ENCODE assay signal across 7 mouse cellular contexts in the genomic region with DNA sequence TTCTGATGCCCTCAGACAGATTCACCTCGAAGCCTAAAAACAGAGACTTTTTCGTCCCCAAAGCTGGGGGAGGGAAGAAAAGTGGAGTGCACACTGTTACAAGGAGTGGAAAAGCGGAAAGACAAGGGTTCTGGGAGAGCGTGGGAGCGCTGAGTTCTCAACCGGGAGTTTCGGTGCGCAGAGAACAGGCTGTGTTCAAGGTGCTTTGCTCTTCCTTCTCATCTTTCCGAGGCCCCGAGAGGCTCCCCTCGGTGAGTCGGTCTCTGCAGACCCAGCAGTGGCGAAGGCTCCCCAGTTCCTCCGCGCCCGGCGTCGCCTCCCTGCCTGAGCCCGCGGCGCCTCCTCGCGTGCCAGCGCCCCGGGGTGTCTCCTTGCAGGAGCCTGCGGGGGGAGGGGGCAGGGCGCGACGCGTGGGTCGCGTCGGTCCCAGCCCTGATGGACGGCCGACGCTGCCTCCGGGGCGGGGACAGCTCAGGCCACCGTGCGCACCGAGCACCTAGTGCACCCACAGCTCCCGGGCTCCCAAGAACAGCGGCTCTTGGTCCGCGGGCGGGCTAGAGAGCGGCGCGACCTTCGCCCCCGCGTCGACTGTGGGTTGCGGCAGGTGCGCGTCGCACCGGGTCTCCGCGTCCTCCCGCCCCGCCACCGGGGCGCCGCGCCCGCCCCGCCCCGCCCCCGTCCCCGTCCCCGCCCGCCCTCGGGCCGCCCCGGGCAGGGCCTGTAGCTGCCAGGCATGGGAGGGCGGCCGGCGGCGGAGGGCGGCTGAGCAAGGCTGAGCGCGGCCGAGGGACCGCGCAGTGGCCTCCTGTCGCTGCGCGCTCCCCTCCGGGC. TPM values are rescaled to one million over a fixed set of nuclear protein-coding genes. Genes with fewer than 3 reads are reported as not detected.
DNase-seq lines count a peak whose midpoint lies in the region; ATAC-seq and TF ChIP-seq lines count a peak whose summit lies in the region.

No protein-coding gene starts in this region.

- ATAC-seq in intestine, embryonic 14.5 days (replicated peaks; ENCODE audit: low FRiP score, low TSS enrichment, low read depth) = peak; percentile 75
- ATAC-seq in stomach, embryonic 15.5 days (ENCODE audit: insufficient read depth, low FRiP score, low read depth) = peak; percentile 74

- peak overlapping the region; percentile 99 for H3K4me2 ChIP-seq in intestine, embryonic 14.5 days (ENCODE audit: low read length)
- peak overlapping the region; percentile 99 for H3K4me2 ChIP-seq in stomach, embryonic 15.5 days

- peak overlapping the region; percentile 58 for H3K4me3 ChIP-seq in bone marrow macrophage, adult 2 months (ENCODE audit: insufficient read depth, low read length)
- peak overlapping the region; percentile 83 for H3K4me3 ChIP-seq in gastrocnemius, adult 2 months
- peak overlapping the region; percentile 53 for H3K4me3 ChIP-seq in intestine, embryonic 14.5 days (ENCODE audit: low read depth, low read length)
- H3K4me3 ChIP-seq in limb, embryonic 10.5 days = peak overlapping the region; percentile 54
- peak overlapping the region; percentile 72 for H3K4me3 ChIP-seq in midbrain, embryonic 10.5 days
- peak overlapping the region; percentile 59 for H3K4me3 ChIP-seq in stomach, embryonic 15.5 days (replicated peaks)

- H3K36me3 ChIP-seq in intestine, embryonic 14.5 days (ENCODE audit: control insufficient read depth, insufficient read depth, low read length) = no peaks in the 10 kb centered on the region
- H3K36me3 ChIP-seq in limb, embryonic 10.5 days = no peaks in the 10 kb centered on the region
- no peaks in the 10 kb centered on the region for H3K36me3 ChIP-seq in midbrain, embryonic 10.5 days
- H3K36me3 ChIP-seq in stomach, embryonic 15.5 days = no peaks in the 10 kb centered on the region

- no peak for TF ChIP-seq POLR2A in bone marrow macrophage, adult 2 months (IDR thresholded peaks at IDR 0.05; ENCODE audit: borderline replicate concordance, low read depth, low read length)

- H3K27ac ChIP-seq in bone marrow macrophage, adult 2 months (ENCODE audit: insufficient read depth, low read depth, low read length) = no peak overlapping the region
- H3K27ac ChIP-seq in gastrocnemius, adult 2 months = peak overlapping the region; percentile 93
- H3K27ac ChIP-seq in intestine, embryonic 14.5 days (ENCODE audit: low read depth) = no peak overlapping the region
- H3K27ac ChIP-seq in limb, embryonic 10.5 days = no peak overlapping the region
- peak overlapping the region; percentile 55; the same call in 1 of the 2 replicates for H3K27ac ChIP-seq in midbrain, embryonic 10.5 days (replicated peaks)
- H3K27ac ChIP-seq in stomach, embryonic 15.5 days = no peak overlapping the region

- H3K9ac ChIP-seq in intestine, embryonic 14.5 days (ENCODE audit: low read length) = peak overlapping the region; percentile 27; the same call in 1 of the 2 replicates
- peak overlapping the region; percentile 23 for H3K9ac ChIP-seq in stomach, embryonic 15.5 days

- no peak for TF ChIP-seq CTCF in bone marrow macrophage, adult 2 months (IDR thresholded peaks at IDR 0.05; ENCODE audit: low read depth, low read length)
- no peak for TF ChIP-seq CTCF in gastrocnemius, adult 2 months (IDR thresholded peaks at IDR 0.05)

- 0 out of 2 replicates have a peak, but pooled peaks cover 2% of the 10 kb centered on the region for H3K4me1 ChIP-seq in bone marrow macrophage, adult 2 months (ENCODE audit: control insufficient read depth, insufficient read depth, low read length)
- 0 out of 2 replicates have a peak, but pooled peaks cover 6% of the 10 kb centered on the region for H3K4me1 ChIP-seq in intestine, embryonic 14.5 days (replicated peaks; ENCODE audit: control insufficient read depth, insufficient read depth, low read length)
- H3K4me1 ChIP-seq in limb, embryonic 10.5 days = peaks cover 19% of the 10 kb centered on the region
- H3K4me1 ChIP-seq in midbrain, embryonic 10.5 days = peaks cover 21% of the 10 kb centered on the region
- H3K4me1 ChIP-seq in stomach, embryonic 15.5 days = peaks cover 12% of the 10 kb centered on the region

- under 1% methylated on average over 67 of the region's 90 CpGs for WGBS in intestine, embryonic 14.5 days
- WGBS in limb, embryonic 10.5 days = under 1% methylated on average over 62 of the region's 90 CpGs
- under 1% methylated on average over 88 of the region's 90 CpGs for WGBS in midbrain, embryonic 10.5 days
- WGBS in stomach, embryonic 15.5 days = under 1% methylated on average over 77 of the region's 90 CpGs

- H3K27me3 ChIP-seq in intestine, embryonic 14.5 days (replicated peaks; ENCODE audit: control insufficient read depth, insufficient read depth, low read length) = peaks cover 65% of the 10 kb centered on the region
- peaks cover 77% of the 10 kb centered on the region for H3K27me3 ChIP-seq in limb, embryonic 10.5 days (ENCODE audit: low read depth, poor library complexity, severe bottlenecking)
- peaks cover 68% of the 10 kb centered on the region for H3K27me3 ChIP-seq in midbrain, embryonic 10.5 days (ENCODE audit: low read depth, poor library complexity, severe bottlenecking)
- H3K27me3 ChIP-seq in stomach, embryonic 15.5 days (replicated peaks) = peaks cover 50% of the 10 kb centered on the region

- H3K9me3 ChIP-seq in intestine, embryonic 14.5 days (ENCODE audit: control insufficient read depth, low read length) = no peaks in the 10 kb centered on the region
- H3K9me3 ChIP-seq in limb, embryonic 10.5 days (replicated peaks) = no peaks in the 10 kb centered on the region
- no peaks in the 10 kb centered on the region for H3K9me3 ChIP-seq in midbrain, embryonic 10.5 days (replicated peaks)
- no peaks in the 10 kb centered on the region for H3K9me3 ChIP-seq in stomach, embryonic 15.5 days

- intact Hi-C loops in gastrocnemius, adult 2 months (cut with DNase I) = loop anchor here (5.0 to 10.0 kb wide), 2 partner anchors 86 to 184 kb away; no protein-coding TSS in a partner anchor

- DNase-seq in Muller cell, postnatal 12 days (ENCODE audit: inconsistent ontology term) = peak; percentile 64
- peak; percentile 86 for DNase-seq in gastrocnemius, adult 2 months
- DNase-seq in intestine, embryonic 14.5 days (ENCODE audit: low spot score) = peak; percentile 76
- peak; percentile 50 for DNase-seq in limb, embryonic 10.5 days (ENCODE audit: low spot score)
- peak; percentile 48 for DNase-seq in midbrain, embryonic 10.5 days (ENCODE audit: low spot score)

RNA-seq across cellular contexts. Expression of gene Slc9a2, which starts 0.7 kb away (rescaled TPM):
- polyA plus RNA-seq in bone marrow macrophage, adult 2 months (2012; ENCODE audit: insufficient read depth, insufficient read length, missing spikeins) = 0.15 TPM in 1 of 2 replicates, not detected in the other
- 10 to 100 TPM; 16.6 to 30.1 TPM for total RNA-seq in gastrocnemius, adult 2 months (2021)
- 0.16 and 0.20 TPM in 2 replicates for polyA plus RNA-seq in intestine, embryonic 14.5 days (2014; fragmentation: Nextera tagmentation; extraction: Ambion mirVana)
- not detected in 2 replicates for polyA plus RNA-seq in limb, embryonic 10.5 days (2016; fragmentation: Nextera tagmentation; extraction: Ambion mirVana)
- polyA plus RNA-seq in midbrain, embryonic 10.5 days (2016; fragmentation: Nextera tagmentation; extraction: Ambion mirVana) = 0.02 and 0.11 TPM in 2 replicates
- 1.8 and 2.3 TPM in 2 replicates for polyA plus RNA-seq in stomach, embryonic 15.5 days (2015; fragmentation: Nextera tagmentation; extraction: Ambion mirVana)

Comparison
In these comparisons a context has a peak if more than half of its experiments do, and no peak if none do; other contexts are left out.
1. H3K27ac ChIP-seq: peak in gastrocnemius, adult 2 months (single experiment) and midbrain, embryonic 10.5 days (single experiment); none in bone marrow macrophage, adult 2 months (single experiment), intestine, embryonic 14.5 days (single experiment), limb, embryonic 10.5 days (single experiment) and stomach, embryonic 15.5 days (single experiment).
2. Peak in every context shown above with its lines, with median percentiles within 50 percentile points of each other: DNase-seq and H3K4me3 ChIP-seq.